Mouse (Mus musculus): ENCODE measurements around the gene Srrt.

GRCm38 (mm10) chr5:137342407-137343012 is 35.0 kb upstream of the Srrt start:
- TF ChIP-seq CTCF (IDR thresholded peaks at IDR 0.05; ENCODE audit: low read depth, low read length) (no peak), POLR2A (IDR thresholded peaks at IDR 0.05; ENCODE audit: extremely low read depth, insufficient read depth, low read length) (no peak)
